Mouse (Mus musculus) cerebellum, adult 2 months (tissue): ENCODE measurements around the gene Gm45837. TPM values are rescaled to one million over a fixed set of nuclear protein-coding genes. Genes with fewer than 3 reads are reported as not detected.

Experiments used
- DNase-seq, 2 experiments: peaks; one replicate each; pipeline ENCODE4 v3.0.0; 2021
- H3K27ac ChIP-seq: fragments of 200-500 bp; 2 replicates; pipeline ENCODE4 v1.5.1; 2012; ENCODE audit warnings: low read length, control low read depth, inconsistent platforms; ENCODE audit not compliant: insufficient read depth
- H3K27me3 ChIP-seq: fragments of 200-500 bp; 2 replicates; pipeline ENCODE4 v1.6.1; 2012; ENCODE audit warnings: inconsistent platforms, mild to moderate bottlenecking, low read length, moderate library complexity; ENCODE audit not compliant: control insufficient read depth, insufficient read depth
- H3K4me1 ChIP-seq: fragments of 200-500 bp; 2 replicates; pipeline ENCODE4 v1.6.1; 2011; ENCODE audit warnings: low read length; ENCODE audit not compliant: control insufficient read depth, insufficient read depth
- H3K4me3 ChIP-seq: fragments of 200-500 bp; replicated peaks from 2 replicates; pipeline ENCODE3; 2011; ENCODE audit warnings: mild to moderate bottlenecking, low read depth, low read length, control low read depth; ENCODE audit not compliant: insufficient read depth
- CTCF ChIP-seq: fragments of 200-500 bp; IDR thresholded peaks from 2 replicates; pipeline ENCODE4 v1.5.1; 2011; ENCODE audit warnings: low read depth, mild to moderate bottlenecking, control low read depth, low read length, moderate library complexity, borderline replicate concordance; ENCODE audit not compliant: insufficient read depth
- POLR2A ChIP-seq: fragments of 200-500 bp; IDR thresholded peaks from 2 replicates; pipeline ENCODE4 v1.6.1; 2011; ENCODE audit warnings: low read length, control low read depth, borderline replicate concordance; ENCODE audit not compliant: insufficient read depth
- WGBS: fragments of 180-500 bp; shearing (Covaris S2); methylation state at CpG from one replicate; pipeline ENCODE4 v1.1.7; 2018; 5-methylcytosine and 5-hydroxymethylcytosine counted together
- polyA plus RNA-seq: library from polyadenylated mRNA; depleted of rRNA; stranded (reverse); fragments of >200 nt; gene quantifications from 2 replicates; pipeline ENCODE4 v1.2.3, GENCODE M21; 2012

Gm45837 gene
- polyA plus RNA-seq, 1 experiment = 1.2 TPM

- Histone ChIP-seq H3K27me3 (no peaks in the 10 kb centered on the region), H3K27ac (no peak overlapping the region), H3K4me3 (no peak overlapping the region), H3K4me1 (no peaks in the 10 kb centered on the region)
- TF ChIP-seq CTCF (no peak), POLR2A (no peak)
- WGBS = 51% methylated on average over 7 of the region's 7 CpGs
- DNase-seq = no peak
Measured at GRCm38 (mm10) chr7:101414661-101415511, 4.2 kb downstream of the Gm45837 start.

DNA sequence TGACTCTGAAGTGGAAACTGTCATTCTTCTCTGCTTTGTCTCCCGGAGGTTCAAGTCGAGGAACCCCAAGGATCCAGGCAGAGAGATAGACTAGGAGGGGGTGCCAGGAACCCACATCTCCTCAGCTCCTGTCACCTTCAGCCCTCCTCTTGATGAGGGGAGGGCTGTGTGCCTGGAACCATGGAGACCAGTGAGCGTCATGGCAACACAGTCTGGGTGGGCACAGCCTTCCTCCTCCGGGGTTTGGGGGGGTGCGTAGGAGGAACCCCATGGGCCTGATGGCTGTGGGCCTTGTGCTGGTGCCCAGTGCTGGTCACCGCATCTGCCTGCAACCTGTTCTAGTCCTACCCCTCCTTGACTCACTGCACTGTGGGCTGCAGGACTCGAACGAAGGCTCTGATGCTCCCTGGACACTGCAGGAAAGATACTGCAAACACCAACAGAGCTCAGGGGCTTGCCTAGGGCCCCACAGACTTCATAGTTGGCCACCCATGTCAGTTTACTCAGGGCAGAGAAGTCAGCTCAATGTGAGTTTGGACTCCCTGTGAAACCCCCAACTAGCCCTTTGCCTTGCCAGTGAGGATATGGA, 4.9 kb downstream of the Gm45837 start:
- TF ChIP-seq CTCF (no peak), POLR2A (no peak)
- Histone ChIP-seq H3K4me3 (no peak overlapping the region), H3K27ac (no peak overlapping the region), H3K27me3 (no peaks in the 10 kb centered on the region), H3K4me1 (no peaks in the 10 kb centered on the region)
- 21% methylated on average over 8 of the region's 8 CpGs for WGBS
- no peak for DNase-seq

DNA sequence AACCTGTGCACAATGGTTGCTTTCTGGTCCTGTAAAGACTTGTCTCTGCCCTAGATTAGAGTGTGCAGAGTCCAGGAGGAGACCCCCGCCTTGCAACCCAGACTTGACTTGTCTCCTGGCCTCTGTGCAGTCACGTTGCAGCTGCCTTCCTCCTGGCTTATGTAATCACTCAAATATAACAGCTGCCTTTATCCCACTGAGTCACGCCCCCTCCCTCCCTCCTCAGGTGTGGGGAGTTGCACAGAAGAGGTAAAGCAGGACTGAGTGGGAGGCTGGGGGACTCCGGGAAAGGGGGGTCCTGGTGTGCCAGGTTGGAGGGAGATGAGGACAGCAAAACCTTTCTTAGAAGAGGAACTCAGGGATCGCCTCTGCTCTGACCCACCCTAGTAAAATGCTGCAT, 5.7 kb downstream of the Gm45837 start:
- Histone ChIP-seq H3K4me3 (no peak overlapping the region), H3K27ac (no peak overlapping the region), H3K4me1 (no peaks in the 10 kb centered on the region), H3K27me3 (no peaks in the 10 kb centered on the region)
- WGBS = 79% methylated on average over 5 of the region's 5 CpGs
- TF ChIP-seq CTCF = no peak
- TF ChIP-seq POLR2A = no peak
- no peak for DNase-seq

DNA sequence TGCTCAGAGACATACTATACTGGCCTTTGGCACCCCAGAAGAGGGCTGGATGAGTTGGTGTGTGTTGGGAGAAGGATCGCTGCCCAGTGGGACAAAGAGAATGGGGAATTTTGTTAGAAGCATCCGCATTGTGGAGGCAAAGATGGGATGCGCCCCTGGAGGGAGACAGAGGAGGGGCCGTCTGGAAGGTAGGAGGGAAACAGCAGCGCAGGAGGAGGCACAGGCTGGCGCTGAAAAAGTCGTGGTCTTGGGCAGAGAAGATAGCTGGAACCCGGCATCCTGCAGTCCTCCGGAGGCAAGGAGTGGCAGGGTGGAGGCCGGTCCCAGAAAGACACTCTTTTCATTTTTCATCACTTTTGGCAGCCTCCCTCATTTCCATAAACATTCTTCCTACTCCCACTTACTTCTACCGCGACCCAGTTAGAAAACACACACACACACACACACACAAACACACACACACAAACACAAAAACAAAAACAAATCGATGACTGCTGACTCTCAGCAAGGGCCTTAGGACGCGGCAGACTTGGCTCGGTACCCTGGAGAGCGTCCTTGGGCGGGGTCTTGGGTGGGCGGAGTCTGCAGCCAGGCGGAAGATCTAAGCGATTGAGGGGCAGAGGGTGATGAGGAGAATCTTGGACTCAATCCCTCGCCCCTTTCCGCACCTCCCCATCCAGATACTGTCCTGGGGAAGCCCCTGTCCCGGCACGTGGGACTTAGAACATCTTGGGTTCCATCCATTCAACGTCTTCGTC, 8.5 kb downstream of the Gm45837 start:
- 4% methylated on average over 27 of the region's 27 CpGs for WGBS
- Histone ChIP-seq H3K4me3 (no peak overlapping the region), H3K27me3 (no peaks in the 10 kb centered on the region), H3K4me1 (no peaks in the 10 kb centered on the region), H3K27ac (no peak overlapping the region)
- TF ChIP-seq POLR2A (no peak), CTCF (no peak)
- DNase-seq = no peak

DNA sequence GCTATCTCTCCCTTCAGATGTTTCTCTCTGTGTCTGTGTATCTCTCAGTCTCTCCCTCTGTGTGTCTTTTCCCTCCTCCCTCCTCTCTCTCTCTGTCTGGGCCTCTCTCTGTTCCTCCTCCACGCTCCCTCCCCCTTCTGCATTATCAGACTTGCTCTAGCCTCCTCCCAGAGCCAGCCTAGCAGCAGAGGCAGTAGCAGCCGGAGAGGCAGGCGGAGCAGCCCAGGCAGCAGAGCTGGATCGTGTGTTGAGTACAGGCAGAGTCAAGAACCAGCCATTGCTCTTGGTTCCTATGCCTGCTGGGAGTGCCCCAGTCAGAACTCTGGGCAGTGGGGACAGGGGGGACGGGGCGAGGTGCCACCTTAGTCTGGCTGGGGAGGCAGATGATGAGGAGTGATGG, 10.8 kb downstream of the Gm45837 start, which contains the start of gene Pde2a:
Gene Pde2a, plus strand, starts transcription at position 163 of the 400 bp plus-strand sequence.
- no peaks in the 10 kb centered on the region for H3K27me3 ChIP-seq
- TF ChIP-seq POLR2A (no peak), CTCF (no peak)
- no peak within 1 kb of the TSS for H3K4me3 ChIP-seq
- H3K27ac ChIP-seq = no peak within 1 kb of the TSS
- DNase-seq = no peak
- H3K4me1 ChIP-seq = no peaks in the 10 kb centered on the region
- WGBS = 7% methylated on average over 6 of the region's 6 CpGs

DNA sequence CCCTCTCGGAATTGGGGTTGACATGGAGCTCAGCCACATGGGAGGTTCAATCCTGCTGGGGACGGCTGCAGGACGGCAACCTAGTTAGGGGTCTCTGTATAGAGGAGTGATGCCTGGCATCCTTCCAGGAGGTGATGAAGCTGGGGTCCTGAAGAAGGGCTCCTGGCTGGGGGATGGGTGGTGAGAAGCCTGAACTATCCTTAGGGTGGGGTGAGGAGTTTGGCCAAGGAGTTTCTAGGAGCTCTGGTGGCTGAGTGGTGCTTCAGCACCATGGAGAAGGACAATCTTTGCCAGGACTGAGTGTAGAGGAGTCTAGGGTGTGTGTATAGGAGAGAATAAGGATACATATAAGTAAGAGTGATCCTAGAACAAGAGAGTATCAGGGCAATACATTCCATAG, 11.4 kb downstream of the Gm45837 start:
- no peak for TF ChIP-seq POLR2A
- no peak for TF ChIP-seq CTCF
- WGBS = 17% methylated on average over 3 of the region's 3 CpGs
- no peak overlapping the region for H3K4me3 ChIP-seq
- H3K27ac ChIP-seq = no peak overlapping the region
- no peaks in the 10 kb centered on the region for H3K4me1 ChIP-seq
- no peak for DNase-seq
- no peaks in the 10 kb centered on the region for H3K27me3 ChIP-seq

GRCm38 (mm10) chr7:101422646-101423045, 12.0 kb downstream of the Gm45837 start:
- Histone ChIP-seq H3K4me3 (no peak overlapping the region), H3K27ac (no peak overlapping the region), H3K27me3 (no peaks in the 10 kb centered on the region), H3K4me1 (no peaks in the 10 kb centered on the region)
- 67% methylated on average over 8 of the region's 8 CpGs for WGBS
- no peak for DNase-seq
- TF ChIP-seq POLR2A = no peak
- no peak for TF ChIP-seq CTCF

- H3K4me3 ChIP-seq = no peak overlapping the region
- H3K27ac ChIP-seq = no peak overlapping the region
- WGBS = 33% methylated on average over 6 of the region's 6 CpGs
Measured at GRCm38 (mm10) chr7:101423970-101424369, 13.3 kb downstream of the Gm45837 start.

More at GRCm38 (mm10) chr7:101423970-101424369, 13.3 kb downstream of the Gm45837 start:
- no peak for TF ChIP-seq POLR2A
- no peak for TF ChIP-seq CTCF
- H3K27me3 ChIP-seq = no peaks in the 10 kb centered on the region
- H3K4me1 ChIP-seq = no peaks in the 10 kb centered on the region
- no peak for DNase-seq
